Mouse (Mus musculus): ENCODE data around the gene Tet3. TPM values are rescaled to one million over a fixed set of nuclear protein-coding genes. Genes with fewer than 3 reads are reported as not detected.

The Tet3 gene
- total RNA-seq, 2 experiments from 2014 or later, result 105 to 114 TPM

DNA sequence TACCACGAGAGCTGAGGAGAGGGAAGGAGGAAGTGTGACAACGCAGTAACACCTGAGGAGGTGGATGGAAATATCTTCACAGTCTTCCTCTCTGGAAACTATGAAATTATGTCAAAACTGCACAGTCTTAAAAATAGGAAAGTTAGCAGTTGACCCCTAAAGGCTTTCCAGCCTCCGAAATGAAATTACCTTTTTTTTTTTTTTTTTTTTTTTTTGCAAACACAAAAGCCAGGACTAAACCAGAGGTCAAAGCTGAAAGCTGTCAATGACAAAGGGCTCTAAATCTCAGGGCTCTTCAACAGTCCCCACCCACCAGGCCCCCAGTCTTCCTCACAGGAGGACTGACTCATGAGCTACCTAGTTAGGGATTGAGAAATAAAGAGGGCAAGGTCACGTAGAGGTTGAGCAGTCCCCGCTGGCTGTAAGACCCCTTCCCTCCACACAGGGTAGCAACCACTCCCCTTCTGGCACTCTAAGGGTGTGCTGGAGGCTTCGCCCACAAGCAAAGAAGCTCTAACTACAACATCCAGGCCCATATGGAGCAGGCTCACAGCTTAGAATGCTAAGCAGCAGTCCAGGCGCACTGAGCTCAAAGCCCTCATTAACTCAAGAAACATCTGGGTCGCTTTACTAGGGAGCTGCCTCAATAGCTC is 35.4 kb downstream of the Tet3 start:
- intact Hi-C loops (cut with DNase I), result no loop called here
- no peak for DNase-seq (ENCODE audit: extremely low spot score in 1 of 2, low spot score in 2 of 2)

DNA sequence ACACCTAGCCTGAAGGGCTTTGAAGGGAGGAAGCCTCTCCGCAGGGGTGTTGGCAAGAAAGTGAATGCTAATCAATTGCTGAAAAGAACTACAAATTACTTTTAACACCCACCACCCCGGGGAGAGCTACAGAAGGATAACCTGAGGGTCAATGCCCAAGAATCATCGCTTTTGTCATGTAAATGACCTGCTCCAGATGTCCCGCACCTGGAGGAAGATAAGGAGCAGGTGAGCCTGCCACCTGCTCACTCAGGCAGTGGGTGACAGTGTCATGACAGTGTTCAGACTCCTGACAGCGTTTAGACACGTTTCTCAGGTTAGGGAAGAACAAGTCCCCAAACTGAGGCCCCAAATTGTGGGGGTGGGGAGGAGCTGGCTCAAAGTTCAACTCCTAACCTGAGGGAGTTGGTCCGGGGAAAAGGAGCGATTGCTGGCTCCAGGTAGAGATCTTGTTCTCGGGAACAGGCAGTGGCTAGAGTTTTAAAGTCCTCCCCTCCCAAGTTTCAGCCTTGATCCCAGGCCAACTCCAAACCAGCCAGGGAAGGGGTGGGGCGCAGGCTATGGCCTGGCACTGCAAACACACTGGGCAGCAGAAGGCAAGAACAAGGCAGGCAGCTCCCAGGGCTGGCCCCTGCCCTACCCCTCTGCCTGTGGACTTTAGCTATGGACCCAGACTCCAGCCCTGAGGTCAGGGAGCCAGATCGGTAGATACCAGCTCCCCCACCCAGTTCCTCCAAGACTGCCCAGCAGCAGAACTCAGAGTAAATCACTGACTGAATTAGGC is 36.8 kb downstream of the Tet3 start:
- no peak for DNase-seq (ENCODE audit: extremely low spot score in 1 of 2, low spot score in 2 of 2)
- intact Hi-C loops (cut with DNase I), result no loop called here

DNA sequence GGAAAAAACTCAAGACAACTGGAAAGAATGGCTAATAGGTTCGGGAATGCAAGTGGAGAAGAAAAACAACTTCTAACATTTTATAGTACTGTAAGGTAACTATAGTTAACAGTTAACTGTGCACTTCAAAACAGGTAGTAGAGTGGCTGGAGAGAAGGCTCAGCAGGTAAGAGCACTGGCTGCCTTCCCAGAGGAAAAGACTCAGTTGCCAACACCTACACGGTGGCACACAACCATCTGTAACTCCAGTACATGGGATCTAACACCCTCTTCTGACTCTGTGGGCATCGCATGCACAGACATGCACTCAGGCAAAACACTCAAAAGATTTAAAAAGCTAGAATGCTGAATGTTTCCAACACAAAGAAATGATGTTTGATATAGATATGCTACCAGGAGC is 39.4 kb downstream of the Tet3 start:
- DNase-seq (ENCODE audit: extremely low spot score in 1 of 2, low spot score in 2 of 2), result no peak
- intact Hi-C loops (cut with DNase I), result no loop called here

DNA sequence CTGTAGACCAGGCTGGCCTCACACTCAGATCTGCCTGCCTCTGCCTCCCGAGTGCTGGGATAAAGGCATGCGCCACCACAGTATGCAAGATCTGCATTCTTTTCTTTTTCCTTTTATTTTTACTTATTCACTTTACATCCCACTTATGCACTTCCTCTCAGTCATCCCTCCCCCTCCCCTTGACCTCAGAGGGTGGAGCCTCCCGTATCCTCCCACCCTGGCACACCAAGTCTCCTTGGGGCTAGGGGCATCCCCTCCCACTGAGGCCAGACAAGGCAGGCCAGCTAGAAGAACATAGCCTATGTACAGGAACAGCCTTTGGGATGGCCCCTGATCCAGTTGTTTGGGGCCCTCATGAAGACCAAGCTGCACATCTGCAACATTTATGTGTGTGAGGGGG is 41.4 kb downstream of the Tet3 start:
- DNase-seq (ENCODE audit: extremely low spot score in 1 of 2, low spot score in 2 of 2), result no peak
- intact Hi-C loops (cut with DNase I), result no loop called here

DNA sequence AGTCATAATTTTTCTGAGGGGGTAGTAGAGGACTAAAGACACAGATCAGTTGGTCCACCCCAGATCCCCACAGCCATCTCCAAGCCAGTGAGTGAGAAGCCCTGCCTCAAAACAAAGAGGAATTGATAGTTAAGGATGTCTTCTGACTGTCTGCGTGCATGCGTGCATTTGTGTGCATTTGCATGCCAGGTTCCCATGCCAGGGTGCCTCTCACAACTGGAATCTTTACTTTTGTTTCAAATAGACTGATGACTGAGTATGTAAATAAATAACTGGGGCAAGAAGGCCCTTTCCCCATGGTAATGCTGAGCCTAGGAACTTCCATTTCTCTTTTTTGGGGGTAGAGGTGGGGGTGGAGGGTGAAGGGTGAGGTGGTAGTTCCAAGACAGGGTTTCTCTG is 41.8 kb downstream of the Tet3 start:
- DNase-seq (ENCODE audit: extremely low spot score in 1 of 2, low spot score in 2 of 2), result no peak
- intact Hi-C loops (cut with DNase I), result no loop called here

DNA sequence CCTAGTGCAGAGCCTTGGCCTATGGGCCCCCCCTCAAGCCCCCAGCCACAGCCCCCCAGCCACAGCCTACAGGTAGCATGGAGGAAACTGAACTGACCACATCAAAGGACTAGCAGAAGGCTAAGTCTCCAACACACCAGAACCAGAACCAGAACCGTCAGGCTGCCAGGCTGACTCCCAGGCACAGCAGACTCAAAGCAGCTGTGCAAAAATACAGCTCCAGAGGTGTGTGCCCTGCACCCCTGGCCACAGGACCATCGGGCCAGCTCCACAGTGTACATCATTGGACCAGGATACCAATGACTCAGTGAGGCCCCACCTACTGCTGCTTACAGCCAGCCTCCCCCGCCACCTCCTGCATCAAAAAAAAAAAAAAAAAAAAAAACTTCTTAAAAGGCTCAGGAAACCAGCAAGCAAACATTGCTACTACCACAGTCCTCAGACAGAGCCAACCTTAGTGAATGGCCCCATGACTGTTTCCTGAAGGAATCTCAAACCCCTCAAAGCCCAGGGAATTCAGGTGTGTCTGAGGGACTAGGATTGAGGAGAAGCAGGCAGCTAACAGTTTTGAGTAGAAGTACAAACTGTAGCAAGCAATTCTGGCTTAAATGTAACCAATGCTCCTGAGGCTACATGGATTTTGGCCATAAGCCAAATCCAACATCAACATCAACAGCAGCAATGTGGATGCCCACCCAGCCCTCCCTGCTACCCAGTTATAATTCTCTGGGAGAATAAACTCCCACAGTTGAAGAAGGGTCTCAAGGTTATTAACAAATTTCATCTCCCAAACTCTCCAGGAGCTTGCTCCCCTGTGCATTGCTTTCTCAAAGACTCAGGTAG is 42.4 kb downstream of the Tet3 start:
- DNase-seq (ENCODE audit: extremely low spot score in 1 of 2, low spot score in 2 of 2), result no peak
- intact Hi-C loops (cut with DNase I), result no loop called here

DNA sequence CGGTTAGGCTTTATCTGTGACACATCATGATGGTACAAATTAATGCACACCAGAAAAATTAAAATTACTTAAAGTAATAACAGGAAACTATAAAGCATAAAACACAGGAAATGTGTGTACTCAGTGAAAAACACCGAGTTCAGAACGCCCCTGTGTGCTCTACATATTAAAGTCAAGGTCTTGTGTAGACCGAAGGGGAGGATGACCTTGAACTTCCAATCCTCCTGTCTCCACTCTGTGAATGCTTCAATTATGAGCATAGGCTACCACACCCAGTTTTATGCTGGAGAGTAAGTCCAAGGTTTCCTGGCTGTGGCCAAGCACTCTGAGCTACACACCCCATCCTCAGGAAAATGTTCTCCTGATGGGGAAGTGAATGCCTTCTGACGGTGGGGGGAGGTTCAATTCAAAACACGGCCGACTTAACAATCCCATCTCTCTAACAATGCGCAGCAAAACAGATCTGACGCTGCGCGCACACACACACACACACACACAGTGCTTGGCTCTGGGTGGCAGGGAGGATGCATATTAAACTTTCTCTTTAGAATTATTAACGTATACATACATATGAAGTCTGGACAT is 43.4 kb downstream of the Tet3 start:
- no peak for DNase-seq (ENCODE audit: extremely low spot score in 1 of 2, low spot score in 2 of 2)
- intact Hi-C loops (cut with DNase I), result no loop called here

- intact Hi-C loops (cut with DNase I), result no loop called here
- DNase-seq (ENCODE audit: extremely low spot score in 1 of 2, low spot score in 2 of 2), result no peak
Measured at GRCm38 (mm10) chr6:83414601-83415355, 44.1 kb downstream of the Tet3 start.

DNA sequence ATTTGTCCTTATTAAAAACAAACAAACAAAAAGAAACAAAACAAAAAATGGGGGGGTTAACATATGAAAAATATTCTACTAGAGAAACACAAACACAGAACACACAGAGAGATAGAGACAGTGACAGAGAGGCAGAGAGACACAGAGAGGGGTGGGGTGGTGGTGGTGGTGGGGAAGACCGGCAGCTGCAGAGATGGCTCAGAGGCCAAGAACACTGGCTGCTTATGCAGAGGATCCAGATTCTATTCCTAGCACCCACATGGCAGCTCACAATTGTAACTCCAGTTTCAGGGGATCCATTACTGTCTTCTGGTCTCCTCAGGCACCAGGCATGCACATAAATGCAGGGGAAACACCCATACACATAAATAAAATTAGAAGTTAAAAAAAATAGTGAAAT is 45.2 kb downstream of the Tet3 start:
- no peak for DNase-seq (ENCODE audit: extremely low spot score in 1 of 2, low spot score in 2 of 2)
- intact Hi-C loops (cut with DNase I), result no loop called here

DNA sequence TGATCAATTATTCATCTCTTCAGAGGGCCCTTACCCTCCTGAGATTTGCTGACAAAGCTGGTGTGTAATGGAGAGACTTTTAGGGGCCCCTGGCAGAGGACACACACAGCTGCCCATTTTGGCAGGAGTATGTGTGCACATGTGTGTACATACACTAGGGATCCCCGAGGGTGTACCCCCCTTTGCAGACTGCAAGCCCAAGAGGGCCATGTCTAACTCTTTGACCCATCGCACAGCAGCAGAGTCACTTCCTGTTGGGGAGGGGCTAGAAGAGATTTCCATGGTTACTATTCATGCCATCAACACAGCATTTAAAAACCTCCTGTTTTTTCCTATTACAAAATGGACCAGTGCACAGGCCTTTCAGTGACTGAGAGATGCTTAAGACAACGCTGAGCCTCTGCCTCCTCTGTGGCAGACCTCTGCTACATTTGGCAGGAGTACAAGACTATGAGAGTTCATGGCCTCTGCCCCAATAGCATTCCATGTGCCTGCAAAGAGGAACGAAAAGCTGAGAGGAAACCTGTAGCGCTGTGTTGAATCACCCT is 46.0 kb downstream of the Tet3 start:
- intact Hi-C loops (cut with DNase I), result no loop called here
- no peak for DNase-seq (ENCODE audit: extremely low spot score in 1 of 2, low spot score in 2 of 2)

DNA sequence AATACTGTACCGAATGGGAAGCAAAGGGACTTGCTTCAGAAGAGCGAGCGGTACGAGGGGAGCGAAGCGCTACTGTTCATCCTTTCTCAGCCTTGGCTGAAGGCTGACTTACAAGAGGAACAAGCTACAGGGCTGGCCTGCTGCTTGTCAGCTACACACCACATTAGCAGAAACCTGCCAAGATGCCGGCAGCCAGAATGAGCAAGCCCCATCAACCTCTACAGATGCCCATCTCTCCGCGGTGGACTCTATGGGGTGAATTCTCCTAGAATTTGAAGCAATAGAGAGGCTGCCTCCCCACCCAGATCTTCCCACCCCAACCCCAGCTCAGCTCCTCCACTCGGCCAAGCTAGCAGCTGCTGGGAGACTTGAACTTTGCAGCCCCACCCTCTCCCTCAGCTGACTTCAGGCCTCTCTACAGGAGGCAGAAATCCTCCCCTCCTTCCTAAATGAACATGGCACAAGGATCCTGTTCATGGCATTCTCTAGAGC is 46.5 kb downstream of the Tet3 start:
- DNase-seq (ENCODE audit: extremely low spot score in 1 of 2, low spot score in 2 of 2), result no peak
- intact Hi-C loops (cut with DNase I), result no loop called here

DNA sequence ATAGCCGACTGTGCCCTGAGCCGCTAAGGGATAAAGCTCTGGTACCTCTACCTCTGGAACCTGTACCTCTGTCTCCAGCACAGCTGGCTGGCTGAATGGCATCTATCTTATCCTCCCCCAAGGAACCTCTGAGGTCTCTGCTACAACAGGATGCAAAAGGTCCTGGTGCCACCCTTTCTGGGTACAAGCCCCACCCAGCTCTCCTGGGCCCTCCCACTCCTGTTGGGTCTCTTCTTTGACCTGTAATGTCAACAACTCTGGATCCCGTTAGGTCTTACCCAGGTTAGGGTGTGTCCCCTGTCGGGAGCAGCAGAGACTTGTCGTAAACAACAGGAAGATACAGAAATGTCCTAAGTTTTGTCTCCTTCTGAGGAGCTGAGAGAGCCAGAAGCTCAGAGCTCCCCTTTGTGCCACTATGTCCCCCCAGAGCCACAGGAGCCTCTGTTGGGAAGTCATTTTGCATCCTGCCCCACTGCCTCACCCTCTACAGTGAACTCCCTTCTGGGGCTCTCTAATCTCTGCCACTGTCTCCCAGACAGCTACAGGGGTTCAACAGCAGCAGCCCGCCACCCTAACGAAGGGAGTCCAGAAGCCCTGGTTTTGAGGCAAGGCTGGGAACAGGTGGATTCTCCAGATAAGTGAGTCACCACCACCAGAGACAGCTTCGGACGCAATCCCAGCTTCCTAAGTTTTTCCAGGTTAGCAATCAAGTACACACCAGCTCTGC is 47.1 kb downstream of the Tet3 start:
- intact Hi-C loops (cut with DNase I), result no loop called here
- no peak for DNase-seq (ENCODE audit: extremely low spot score in 1 of 2, low spot score in 2 of 2)

DNA sequence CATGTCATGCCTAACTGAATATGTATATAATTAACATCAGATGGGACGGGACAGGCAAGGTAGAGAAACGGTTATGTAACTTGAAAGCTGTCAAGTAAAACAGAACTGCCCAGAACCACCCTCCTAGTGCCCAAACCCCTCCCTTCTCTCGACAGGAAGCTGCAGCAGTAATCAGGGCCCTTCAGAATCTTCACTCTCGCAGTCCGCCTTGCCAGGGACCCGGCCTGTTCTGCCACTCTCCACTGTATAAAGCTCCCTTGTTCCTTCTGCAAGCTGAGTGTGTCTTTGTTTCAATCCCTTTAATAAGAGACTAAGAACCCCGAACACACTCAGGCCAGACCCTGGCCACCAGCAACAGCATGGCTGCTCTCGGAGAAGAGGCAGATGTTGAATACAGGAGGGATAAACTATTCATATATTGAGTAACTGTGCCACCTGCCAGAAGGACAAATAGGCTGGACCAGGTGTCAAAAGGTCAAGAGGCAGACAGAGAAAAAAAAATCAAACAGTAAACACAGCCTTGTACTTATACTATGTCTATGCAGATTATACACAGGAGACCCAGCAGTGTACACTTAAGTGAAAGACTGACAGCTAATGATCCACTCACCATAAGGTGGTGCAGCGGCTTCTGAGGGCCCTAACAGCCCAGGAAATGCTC is 48.7 kb downstream of the Tet3 start:
- intact Hi-C loops (cut with DNase I), result no loop called here

DNA sequence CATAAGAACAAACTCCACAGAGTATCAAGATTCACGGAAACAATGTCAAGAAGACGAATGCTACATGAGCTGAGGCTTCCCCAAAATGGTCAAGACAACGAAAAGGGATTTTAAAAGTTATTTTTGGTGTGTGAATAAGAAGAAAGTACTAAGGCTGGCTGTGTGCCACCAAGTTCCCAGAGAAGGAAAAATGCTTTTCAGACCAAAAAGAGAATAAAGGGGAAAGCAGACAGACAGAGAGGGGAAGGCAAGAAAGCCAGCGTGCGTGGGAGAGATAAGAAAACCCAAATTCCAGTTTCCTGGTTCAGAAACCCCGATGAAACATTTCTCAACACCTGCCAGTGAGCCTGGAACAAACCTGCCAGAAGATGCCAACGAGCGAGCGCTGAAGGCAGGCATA is 50.4 kb downstream of the Tet3 start:
- no peak for DNase-seq (ENCODE audit: extremely low spot score in 1 of 2, low spot score in 2 of 2)
- intact Hi-C loops (cut with DNase I), result no loop called here

More for the DNA sequence above, 48.7 kb downstream of the Tet3 start:
- peak in 1 of 2 experiments; percentile 54 for DNase-seq (ENCODE audit: extremely low spot score in 1 of 2, low spot score in 2 of 2)

GRCm38 (mm10) chr6:83405511-83406064 is 53.3 kb downstream of the Tet3 start:
- DNase-seq (ENCODE audit: extremely low spot score in 1 of 2, low spot score in 2 of 2), result no peak
- intact Hi-C loops (cut with DNase I), result no loop called here

DNA sequence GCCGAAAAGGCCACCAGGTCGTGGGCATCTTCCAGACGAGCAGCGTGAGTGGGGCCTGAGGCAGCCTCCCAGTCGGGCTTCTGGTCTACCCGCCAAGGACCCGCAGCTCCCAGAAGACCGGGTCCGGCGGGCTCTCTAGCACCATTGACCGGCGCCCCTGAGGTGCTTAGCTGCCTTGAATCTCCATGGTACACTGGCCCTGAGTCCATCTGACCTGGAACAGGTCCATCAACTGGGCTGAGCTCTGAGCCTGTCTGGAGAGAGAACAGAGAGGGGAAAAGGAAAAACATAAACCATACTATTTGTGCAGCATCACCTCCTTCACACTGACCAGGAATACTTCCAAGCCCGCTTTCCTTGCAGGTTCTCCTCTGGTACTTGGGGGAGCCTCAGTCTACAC is 54.3 kb downstream of the Tet3 start:
- DNase-seq (ENCODE audit: extremely low spot score in 1 of 2, low spot score in 2 of 2), result no peak
- intact Hi-C loops (cut with DNase I), result no loop called here

GRCm38 (mm10) chr6:83403481-83403880 is 55.4 kb downstream of the Tet3 start:
- DNase-seq (ENCODE audit: extremely low spot score in 1 of 2, low spot score in 2 of 2), result no peak
- intact Hi-C loops (cut with DNase I), result no loop called here
